Mouse (Mus musculus): ENCODE measurements around the gene Rinl.

- TF ChIP-seq CTCF (IDR thresholded peaks at IDR 0.05; ENCODE audit: control insufficient read depth, insufficient read depth, insufficient replicate concordance, low read depth, low read length) (no peak), POLR2A (IDR thresholded peaks at IDR 0.05; ENCODE audit: control insufficient read depth, low read depth, low read length) (no peak)
Measured at GRCm38 (mm10) chr7:28790066-28790806, 1.5 kb downstream of the Rinl start.

Measured in testis, adult 2 months (tissue).